Mouse (Mus musculus): ENCODE results near the gene Tmem140. TPM values are rescaled to one million over a fixed set of nuclear protein-coding genes. Genes with fewer than 3 reads are reported as not detected.
A peak's percentile ranks its signal among the peaks of the same experiment; 100 is the strongest.

The Tmem140 gene
- polyA plus RNA-seq, 1 experiment from 2014 or later = 1.8 TPM

GRCm38 (mm10) chr6:34872871-34873270, 9.9 kb downstream of the Tmem140 start:
- H3K4me3 ChIP-seq (ENCODE audit: low read depth, low read length) = no peak overlapping the region
- no peaks in the 10 kb centered on the region for H3K9me3 ChIP-seq (ENCODE audit: control insufficient read depth, low read depth, low read length)
- peaks cover 17% of the 10 kb centered on the region for H3K4me1 ChIP-seq (ENCODE audit: control insufficient read depth, insufficient read depth, low read length)
- H3K27me3 ChIP-seq (ENCODE audit: control insufficient read depth, insufficient read depth, low read length) = no peaks in the 10 kb centered on the region
- no peaks in the 10 kb centered on the region for H3K36me3 ChIP-seq (ENCODE audit: control insufficient read depth, insufficient read depth, low read length)
- WGBS = 92% methylated on average over 10 of the region's 10 CpGs
- no peak for ATAC-seq (ENCODE audit: insufficient number of reproducible peaks, insufficient read depth, low FRiP score, low read depth)
- H3K9ac ChIP-seq (replicated peaks; ENCODE audit: low read depth, low read length) = no peak overlapping the region
- no peak overlapping the region for H3K27ac ChIP-seq (ENCODE audit: low read length)
- no peak overlapping the region for H3K4me2 ChIP-seq (replicated peaks; ENCODE audit: low read depth, low read length)

- no peaks in the 10 kb centered on the region for H3K9me3 ChIP-seq (ENCODE audit: control insufficient read depth, low read depth, low read length)
- no peak for ATAC-seq (ENCODE audit: insufficient number of reproducible peaks, insufficient read depth, low FRiP score, low read depth)
- no peak overlapping the region for H3K4me2 ChIP-seq (replicated peaks; ENCODE audit: low read depth, low read length)
- no peak overlapping the region for H3K4me3 ChIP-seq (ENCODE audit: low read depth, low read length)
- peak overlapping the region; percentile 27; the same call in 1 of the 2 replicates for H3K27ac ChIP-seq (ENCODE audit: low read length)
- no peaks in the 10 kb centered on the region for H3K36me3 ChIP-seq (ENCODE audit: control insufficient read depth, insufficient read depth, low read length)
- WGBS = 60% methylated on average over 21 of the region's 21 CpGs
- no peak overlapping the region for H3K9ac ChIP-seq (replicated peaks; ENCODE audit: low read depth, low read length)
- H3K4me1 ChIP-seq (ENCODE audit: control insufficient read depth, insufficient read depth, low read length) = peaks cover 22% of the 10 kb centered on the region
- no peaks in the 10 kb centered on the region for H3K27me3 ChIP-seq (ENCODE audit: control insufficient read depth, insufficient read depth, low read length)
Observed at GRCm38 (mm10) chr6:34874101-34874921, 11.4 kb downstream of the Tmem140 start.

- Histone ChIP-seq H3K9ac (replicated peaks; ENCODE audit: low read depth, low read length) (no peak overlapping the region), H3K27ac (ENCODE audit: low read length) (no peak overlapping the region; the same call in 1 of the 2 replicates), H3K4me3 (ENCODE audit: low read depth, low read length) (no peak overlapping the region), H3K4me2 (replicated peaks; ENCODE audit: low read depth, low read length) (no peak overlapping the region), H3K27me3 (ENCODE audit: control insufficient read depth, insufficient read depth, low read length) (no peaks in the 10 kb centered on the region), H3K4me1 (ENCODE audit: control insufficient read depth, insufficient read depth, low read length) (peaks cover 22% of the 10 kb centered on the region), H3K9me3 (ENCODE audit: control insufficient read depth, low read depth, low read length) (no peaks in the 10 kb centered on the region), H3K36me3 (ENCODE audit: control insufficient read depth, insufficient read depth, low read length) (no peaks in the 10 kb centered on the region)
- 92% methylated on average over 15 of the region's 15 CpGs for WGBS
- ATAC-seq (ENCODE audit: insufficient number of reproducible peaks, insufficient read depth, low FRiP score, low read depth) = no peak
Observed at GRCm38 (mm10) chr6:34875268-34875761, 12.4 kb downstream of the Tmem140 start.

DNA sequence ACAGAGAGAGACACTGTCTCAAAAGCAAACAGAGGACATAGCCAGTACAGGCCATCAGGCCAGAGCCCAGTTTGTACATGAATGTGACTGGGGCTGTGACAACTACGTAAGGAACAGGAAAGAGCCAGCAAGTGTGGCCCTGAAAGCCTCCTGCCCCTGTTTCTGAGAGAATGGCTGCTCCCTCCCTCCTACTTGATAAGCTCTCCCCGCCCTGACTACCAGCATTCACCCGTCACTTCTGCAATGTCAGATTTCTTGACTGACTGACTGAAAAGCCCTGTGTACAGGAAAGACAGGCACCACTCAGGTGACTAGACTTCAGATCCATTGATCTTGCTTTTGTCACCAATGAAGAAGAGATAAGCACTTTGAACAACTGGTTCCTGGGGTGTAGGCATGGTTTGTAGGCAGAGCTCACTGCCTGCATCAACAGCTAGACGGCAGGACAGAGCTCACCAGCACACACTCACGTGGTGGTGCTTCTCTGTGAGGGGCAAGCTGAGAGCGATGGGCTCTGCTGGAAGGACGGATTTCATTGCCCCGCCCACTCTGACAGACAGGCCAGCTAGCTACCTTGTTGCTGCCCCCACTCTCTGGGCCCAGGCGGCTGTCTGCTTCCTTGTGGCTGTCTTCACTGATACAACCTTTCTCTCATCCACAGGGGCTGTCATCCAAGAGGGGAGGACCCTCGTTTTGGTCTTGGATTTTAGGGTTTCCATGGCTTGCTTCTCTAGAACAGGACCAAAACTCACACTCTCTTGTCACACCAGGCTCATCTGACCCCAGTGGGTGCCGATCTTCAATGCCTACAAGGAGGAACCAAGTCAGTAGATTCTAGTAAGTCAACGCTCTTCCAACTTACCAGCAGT, 13.3 kb downstream of the Tmem140 start:
- no peak overlapping the region; the same call in 1 of the 2 replicates for H3K27ac ChIP-seq (ENCODE audit: low read length)
- 50% methylated on average over 12 of the region's 12 CpGs for WGBS
- peak overlapping the region; percentile 74 for H3K4me2 ChIP-seq (replicated peaks; ENCODE audit: low read depth, low read length)
- no peak overlapping the region for H3K4me3 ChIP-seq (ENCODE audit: low read depth, low read length)
- no peak for ATAC-seq (ENCODE audit: insufficient number of reproducible peaks, insufficient read depth, low FRiP score, low read depth)
- H3K36me3 ChIP-seq (ENCODE audit: control insufficient read depth, insufficient read depth, low read length) = no peaks in the 10 kb centered on the region
- H3K27me3 ChIP-seq (ENCODE audit: control insufficient read depth, insufficient read depth, low read length) = no peaks in the 10 kb centered on the region
- H3K9ac ChIP-seq (replicated peaks; ENCODE audit: low read depth, low read length) = 0 out of 2 replicates have a peak overlapping the region, but pooled peaks have one; percentile 79
- H3K4me1 ChIP-seq (ENCODE audit: control insufficient read depth, insufficient read depth, low read length) = peaks cover 22% of the 10 kb centered on the region
- no peaks in the 10 kb centered on the region for H3K9me3 ChIP-seq (ENCODE audit: control insufficient read depth, low read depth, low read length)

DNA sequence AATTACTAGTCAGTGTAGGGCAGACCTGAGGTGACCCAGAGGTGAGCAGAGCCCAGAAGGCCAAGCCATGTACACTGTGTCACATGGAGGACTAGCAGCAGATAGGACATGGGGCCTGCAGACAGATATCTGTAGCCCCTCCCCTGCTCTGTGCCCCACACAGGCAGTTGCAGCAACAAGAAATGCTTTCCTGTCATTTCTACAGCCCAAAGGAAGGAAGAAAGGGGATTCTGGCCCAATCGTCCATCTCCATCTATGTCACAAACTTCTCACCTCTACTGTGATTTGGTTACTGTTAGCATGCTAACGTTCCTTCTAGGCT, 13.8 kb downstream of the Tmem140 start:
- Histone ChIP-seq H3K27me3 (ENCODE audit: control insufficient read depth, insufficient read depth, low read length) (no peaks in the 10 kb centered on the region), H3K36me3 (ENCODE audit: control insufficient read depth, insufficient read depth, low read length) (no peaks in the 10 kb centered on the region), H3K27ac (ENCODE audit: low read length) (no peak overlapping the region), H3K4me2 (replicated peaks; ENCODE audit: low read depth, low read length) (peak overlapping the region; percentile 74), H3K9me3 (ENCODE audit: control insufficient read depth, low read depth, low read length) (no peaks in the 10 kb centered on the region), H3K4me3 (ENCODE audit: low read depth, low read length) (peak overlapping the region; percentile 65; the same call in 1 of the 2 replicates), H3K9ac (replicated peaks; ENCODE audit: low read depth, low read length) (peak overlapping the region; percentile 79; the same call in 1 of the 2 replicates), H3K4me1 (ENCODE audit: control insufficient read depth, insufficient read depth, low read length) (peaks cover 22% of the 10 kb centered on the region)
- WGBS = 21% methylated on average over 2 of the region's 2 CpGs
- ATAC-seq (ENCODE audit: insufficient number of reproducible peaks, insufficient read depth, low FRiP score, low read depth) = no peak

- H3K9me3 ChIP-seq (ENCODE audit: control insufficient read depth, low read depth, low read length) = no peaks in the 10 kb centered on the region
- peaks cover 22% of the 10 kb centered on the region for H3K4me1 ChIP-seq (ENCODE audit: control insufficient read depth, insufficient read depth, low read length)
- peak within 1 kb of the TSS; percentile 79 for H3K9ac ChIP-seq (replicated peaks; ENCODE audit: low read depth, low read length)
- H3K27me3 ChIP-seq (ENCODE audit: control insufficient read depth, insufficient read depth, low read length) = no peaks in the 10 kb centered on the region
- peak within 1 kb of the TSS; percentile 65 for H3K4me3 ChIP-seq (ENCODE audit: low read depth, low read length)
- no peaks in the 10 kb centered on the region for H3K36me3 ChIP-seq (ENCODE audit: control insufficient read depth, insufficient read depth, low read length)
- under 1% methylated on average over 56 of the region's 56 CpGs for WGBS
- H3K4me2 ChIP-seq (replicated peaks; ENCODE audit: low read depth, low read length) = peak within 1 kb of the TSS; percentile 74
- H3K27ac ChIP-seq (ENCODE audit: low read length) = peak within 1 kb of the TSS; percentile 92
- peak; percentile 85 for ATAC-seq (ENCODE audit: insufficient number of reproducible peaks, insufficient read depth, low FRiP score, low read depth)
Observed at GRCm38 (mm10) chr6:34877509-34878321, 14.8 kb downstream of the Tmem140 start, which contains the start of gene Cyren. Gene Cyren (minus strand): TSS chr6:34878060.

- 0 out of 2 replicates have a peak, but pooled peaks cover 4% of the 10 kb centered on the region for H3K36me3 ChIP-seq (ENCODE audit: control insufficient read depth, insufficient read depth, low read length)
- no peaks in the 10 kb centered on the region for H3K9me3 ChIP-seq (ENCODE audit: control insufficient read depth, low read depth, low read length)
- H3K9ac ChIP-seq (replicated peaks; ENCODE audit: low read depth, low read length) = no peak overlapping the region
- no peak for ATAC-seq (ENCODE audit: insufficient number of reproducible peaks, insufficient read depth, low FRiP score, low read depth)
- no peak overlapping the region for H3K4me3 ChIP-seq (ENCODE audit: low read depth, low read length)
- H3K4me1 ChIP-seq (ENCODE audit: control insufficient read depth, insufficient read depth, low read length) = peaks cover 22% of the 10 kb centered on the region
- H3K4me2 ChIP-seq (replicated peaks; ENCODE audit: low read depth, low read length) = no peak overlapping the region
- H3K27me3 ChIP-seq (ENCODE audit: control insufficient read depth, insufficient read depth, low read length) = no peaks in the 10 kb centered on the region
- WGBS = 88% methylated on average over 16 of the region's 16 CpGs
- H3K27ac ChIP-seq (ENCODE audit: low read length) = no peak overlapping the region; the same call in 1 of the 2 replicates
Observed at GRCm38 (mm10) chr6:34879101-34879740, 16.3 kb downstream of the Tmem140 start.

Data from stomach, embryonic 14.5 days (tissue).